Mouse (Mus musculus) midbrain, postnatal 0 days (tissue): ENCODE measurements around the gene Arhgap4. TPM values are rescaled to one million over a fixed set of nuclear protein-coding genes. Genes with fewer than 3 reads are reported as not detected.

ENCODE experiments used
- ATAC-seq: fragments of 200-750 bp; cut with Nextera tagmentation; 2 replicates; pipeline ENCODE4 v1.8.0; 2017; ENCODE audit warnings: moderate number of reproducible peaks, mild to moderate bottlenecking, moderate TSS enrichment, moderate library complexity; ENCODE audit not compliant: low FRiP score
- DNase-seq: peaks from one replicate; pipeline ENCODE4 v3.0.0-alpha.2; 2015; ENCODE audit warnings: low spot score
- H3K27ac ChIP-seq: fragments of 300-500 bp; sonication (generic); 2 replicates; pipeline ENCODE4 v1.5.1; 2014; ENCODE audit warnings: low read depth, mild to moderate bottlenecking, low read length, mixed read lengths
- H3K27me3 ChIP-seq: fragments of 300-500 bp; sonication (generic); 2 replicates; pipeline ENCODE4 v1.6.1; 2014; ENCODE audit warnings: low read length, control low read depth, mixed read lengths; ENCODE audit not compliant: insufficient read depth
- H3K36me3 ChIP-seq: fragments of 300-500 bp; sonication (generic); 2 replicates; pipeline ENCODE4 v1.6.1; 2014; ENCODE audit warnings: low read length, control low read depth, mixed read lengths; ENCODE audit not compliant: insufficient read depth
- H3K4me1 ChIP-seq: fragments of 300-500 bp; sonication (generic); 2 replicates; pipeline ENCODE4 v1.6.1; 2014; ENCODE audit warnings: mild to moderate bottlenecking, control low read depth, antibody characterized with exemption, low read length, mixed read lengths; ENCODE audit not compliant: insufficient read depth
- H3K4me2 ChIP-seq: fragments of 300-500 bp; sonication (generic); 2 replicates; pipeline ENCODE4 v1.6.1; 2014; ENCODE audit warnings: low read depth, mild to moderate bottlenecking, low read length, mixed read lengths; ENCODE audit not compliant: poor library complexity, severe bottlenecking
- H3K4me3 ChIP-seq: fragments of 300-500 bp; sonication (generic); 2 replicates; pipeline ENCODE4 v1.5.1; 2014; ENCODE audit warnings: low read depth, mild to moderate bottlenecking, low read length, moderate library complexity
- H3K9ac ChIP-seq: fragments of 300-500 bp; sonication (generic); replicated peaks from 2 replicates; pipeline ENCODE4 v1.6.1; 2014; ENCODE audit warnings: mild to moderate bottlenecking, low read length, moderate library complexity, mixed read lengths; ENCODE audit not compliant: poor library complexity, severe bottlenecking
- H3K9me3 ChIP-seq: fragments of 300-500 bp; sonication (generic); 2 replicates; pipeline ENCODE4 v1.6.1; 2016; ENCODE audit warnings: low read length, control low read depth
- CTCF ChIP-seq: IDR thresholded peaks from 2 replicates; pipeline ENCODE4 v1.5.1; 2016; ENCODE audit warnings: antibody characterized with exemption, mild to moderate bottlenecking
- WGBS: fragments of 180-500 bp; shearing (Covaris S2); extraction: QIAGEN DNeasy Blood & Tissue Kit; methylation state at CpG from one replicate; pipeline ENCODE4 v1.1.7; 2014; 5-methylcytosine and 5-hydroxymethylcytosine counted together
- polyA plus RNA-seq: library from polyadenylated mRNA; unstranded; fragments of >200 nt; fragmentation: Nextera tagmentation; extraction: Ambion mirVana; gene quantifications from 2 replicates; pipeline ENCODE4 v1.2.1, GENCODE M21; 2015
- total RNA-seq: library from RNA; depleted of rRNA; stranded (reverse); fragments of >200 nt; gene quantifications from 2 replicates; pipeline ENCODE4 v1.2.3, GENCODE M21; 2014; rRNA removed

The Arhgap4 gene
- total and polyA plus RNA-seq, 2 experiments from 2014 or later: 1.4 to 4.8 TPM

GRCm38 (mm10) chrX:73855087-73855408 lies 66.6 kb downstream of the Arhgap4 start:
- Histone ChIP-seq H3K27me3 (no peaks in the 10 kb centered on the region), H3K27ac (no peak overlapping the region), H3K4me2 (no peak overlapping the region), H3K36me3 (peaks cover 17% of the 10 kb centered on the region), H3K9ac (no peak overlapping the region), H3K4me1 (no peaks in the 10 kb centered on the region), H3K4me3 (no peak overlapping the region), H3K9me3 (no peaks in the 10 kb centered on the region)
- no peak for TF ChIP-seq CTCF
- DNase-seq: no peak
- whole genome bisulfite sequencing: 59% methylated on average over 3 of the region's 3 CpGs
- ATAC-seq: no peak

DNA sequence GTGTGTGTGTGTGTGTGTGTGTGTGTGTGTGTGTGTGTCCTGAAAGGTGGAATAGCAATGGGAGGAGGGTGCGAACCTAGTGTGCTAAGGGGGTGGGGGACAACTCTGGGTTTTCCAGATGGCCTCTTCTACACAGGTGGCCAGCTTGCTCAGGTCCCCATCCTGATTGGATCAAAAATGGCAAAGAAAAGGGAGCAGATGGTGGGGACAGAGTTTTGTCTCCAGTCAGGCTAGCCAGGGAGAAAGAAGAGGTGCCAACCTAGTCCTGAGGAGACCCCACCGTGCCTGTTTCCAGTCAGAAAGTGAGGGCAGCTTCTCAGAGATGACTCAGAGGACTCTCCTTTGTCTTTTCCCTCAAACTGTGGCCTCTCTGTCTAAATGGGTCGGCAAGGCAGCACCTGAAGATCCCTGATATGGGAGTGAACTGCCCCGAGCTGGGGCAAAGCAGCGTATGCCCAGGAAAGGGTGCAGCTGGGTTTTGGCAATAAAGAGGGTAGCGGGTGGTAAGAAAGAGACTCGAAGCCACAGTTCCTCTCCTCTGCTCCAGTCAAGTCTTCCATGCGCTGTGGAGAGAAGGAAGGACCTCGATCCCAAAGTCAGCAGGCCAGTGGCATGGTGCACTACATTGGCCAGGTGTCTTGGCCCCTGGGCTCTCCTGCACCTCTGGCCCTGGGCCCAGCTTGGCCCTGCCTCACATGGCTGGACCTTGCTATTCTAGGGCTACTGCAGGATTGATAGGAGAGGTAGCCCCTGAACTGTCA lies 67.2 kb downstream of the Arhgap4 start:
- 84% methylated on average over 9 of the region's 9 CpGs for WGBS
- H3K9ac ChIP-seq: no peak overlapping the region

More for the DNA sequence above, 67.2 kb downstream of the Arhgap4 start:
- ATAC-seq: no peak
- no peak for TF ChIP-seq CTCF
- Histone ChIP-seq H3K36me3 (peaks cover 17% of the 10 kb centered on the region), H3K9me3 (no peaks in the 10 kb centered on the region), H3K4me1 (no peaks in the 10 kb centered on the region), H3K4me3 (no peak overlapping the region), H3K4me2 (no peak overlapping the region), H3K27me3 (no peaks in the 10 kb centered on the region), H3K27ac (no peak overlapping the region)
- peak; percentile 8 for DNase-seq

Other genes with a start within 250 kb of the Arhgap4 start
- gene Slc6a8, start 248.7 kb downstream of the Arhgap4 start, total RNA-seq: 49.5 and 69.4 TPM in 2 replicates
- gene Slc6a8, start 248.7 kb downstream of the Arhgap4 start, polyA plus RNA-seq: 6.0 and 6.6 TPM in 2 replicates
- gene Bcap31, start 205.7 kb downstream of the Arhgap4 start, total RNA-seq: 48.7 and 58.1 TPM in 2 replicates
- 133 and 134 TPM in 2 replicates for gene Bcap31, start 205.7 kb downstream of the Arhgap4 start, polyA plus RNA-seq
- 16.7 and 19.2 TPM in 2 replicates for gene Abcd1, start 205.3 kb downstream of the Arhgap4 start, total RNA-seq
- gene Abcd1, start 205.3 kb downstream of the Arhgap4 start, polyA plus RNA-seq: 7.9 and 9.0 TPM in 2 replicates
- 1.5 and 4.0 TPM in 2 replicates for gene Plxnb3, start 164.8 kb downstream of the Arhgap4 start, total RNA-seq
- 0.58 and 0.61 TPM in 2 replicates for gene Plxnb3, start 164.8 kb downstream of the Arhgap4 start, polyA plus RNA-seq
- gene Srpk3, start 147.5 kb downstream of the Arhgap4 start, total RNA-seq: 0.09 and 0.49 TPM in 2 replicates
- 2.1 and 2.4 TPM in 2 replicates for gene Srpk3, start 147.5 kb downstream of the Arhgap4 start, polyA plus RNA-seq
- gene Idh3g, start 135.0 kb downstream of the Arhgap4 start, total RNA-seq: 207 and 236 TPM in 2 replicates
- gene Idh3g, start 135.0 kb downstream of the Arhgap4 start, polyA plus RNA-seq: 218 and 245 TPM in 2 replicates
- gene Ssr4, start 134.8 kb downstream of the Arhgap4 start, total RNA-seq: 99.8 and 115 TPM in 2 replicates
- gene Ssr4, start 134.8 kb downstream of the Arhgap4 start, polyA plus RNA-seq: 166 and 184 TPM in 2 replicates
- 196 and 242 TPM in 2 replicates for gene Pdzd4, start 96.9 kb downstream of the Arhgap4 start, total RNA-seq
- gene Pdzd4, start 96.9 kb downstream of the Arhgap4 start, polyA plus RNA-seq: 4.4 and 5.1 TPM in 2 replicates
- not detected in 2 replicates for gene Avpr2, start 29.8 kb downstream of the Arhgap4 start, total RNA-seq
- 0.06 TPM in 1 of 2 replicates, not detected in the other for gene Avpr2, start 29.8 kb downstream of the Arhgap4 start, polyA plus RNA-seq
- 292 and 296 TPM in 2 replicates for gene L1cam, start 25.8 kb downstream of the Arhgap4 start, total RNA-seq
- 113 and 116 TPM in 2 replicates for gene L1cam, start 25.8 kb downstream of the Arhgap4 start, polyA plus RNA-seq
- 47.7 and 83.0 TPM in 2 replicates for gene Naa10, start 74 bp upstream of the Arhgap4 start, total RNA-seq
- 77.5 and 81.8 TPM in 2 replicates for gene Naa10, start 74 bp upstream of the Arhgap4 start, polyA plus RNA-seq
- gene Renbp, start 9.0 kb upstream of the Arhgap4 start, total RNA-seq: 3.3 and 8.8 TPM in 2 replicates
- 10.3 and 12.5 TPM in 2 replicates for gene Renbp, start 9.0 kb upstream of the Arhgap4 start, polyA plus RNA-seq
- gene Hcfc1, start 44.5 kb upstream of the Arhgap4 start, total RNA-seq: 101 and 111 TPM in 2 replicates
- gene Hcfc1, start 44.5 kb upstream of the Arhgap4 start, polyA plus RNA-seq: 30.3 and 33.2 TPM in 2 replicates
- 57.2 and 59.1 TPM in 2 replicates for gene Irak1, start 102.0 kb upstream of the Arhgap4 start, total RNA-seq
- gene Irak1, start 102.0 kb upstream of the Arhgap4 start, polyA plus RNA-seq: 33.5 and 35.6 TPM in 2 replicates
- not detected in 2 replicates for gene Opn1mw, start 205.6 kb upstream of the Arhgap4 start, total RNA-seq
- not detected in 2 replicates for gene Opn1mw, start 205.6 kb upstream of the Arhgap4 start, polyA plus RNA-seq
- gene Mecp2, start 213.5 kb upstream of the Arhgap4 start, total RNA-seq: 84.7 and 100 TPM in 2 replicates
- 10.6 and 12.3 TPM in 2 replicates for gene Mecp2, start 213.5 kb upstream of the Arhgap4 start, polyA plus RNA-seq
- not detected in 2 replicates for gene Tex28, start 246.0 kb upstream of the Arhgap4 start, total RNA-seq
- not detected in 2 replicates for gene Tex28, start 246.0 kb upstream of the Arhgap4 start, polyA plus RNA-seq